Mouse (Mus musculus): Measurements from ENCODE around the gene Popdc2.

Gene Popdc2

DNA sequence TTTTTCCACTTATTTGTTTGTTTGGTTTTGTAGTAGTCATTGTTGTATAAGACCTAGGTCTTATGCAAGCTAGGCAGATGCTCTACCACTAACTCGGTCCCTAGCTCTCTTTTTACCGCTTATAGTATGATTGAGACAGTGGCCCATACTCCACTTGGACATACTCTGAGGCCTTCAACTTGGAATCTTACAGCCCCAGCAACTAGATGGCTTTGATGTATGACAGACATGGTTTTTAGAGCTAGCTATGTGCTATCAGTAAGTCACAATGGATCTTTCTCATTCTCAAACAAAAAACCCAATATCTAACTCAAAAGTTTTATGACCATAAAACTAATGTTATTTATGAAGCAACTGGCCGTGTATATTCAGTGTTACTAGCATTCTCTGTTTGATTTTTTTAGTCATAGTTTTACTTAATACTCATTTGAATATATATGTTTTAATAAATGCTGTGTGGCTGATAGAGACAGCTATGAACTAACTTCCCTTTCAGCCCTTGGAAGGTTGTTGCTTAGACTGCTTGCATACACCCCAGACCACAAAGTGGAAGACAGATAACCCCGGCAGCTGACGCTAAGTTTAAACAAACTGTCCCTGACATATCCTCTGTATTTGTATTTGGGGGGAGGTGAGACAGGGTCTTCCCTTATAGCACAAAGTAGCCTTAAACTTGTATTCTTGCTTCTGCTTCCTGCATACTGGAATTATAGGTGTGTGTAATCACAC is 7.7 kb upstream of the Popdc2 start:
- no peak for DNase-seq (ENCODE audit: low read depth in 1 of 2, low spot score in 2 of 2)

DNA sequence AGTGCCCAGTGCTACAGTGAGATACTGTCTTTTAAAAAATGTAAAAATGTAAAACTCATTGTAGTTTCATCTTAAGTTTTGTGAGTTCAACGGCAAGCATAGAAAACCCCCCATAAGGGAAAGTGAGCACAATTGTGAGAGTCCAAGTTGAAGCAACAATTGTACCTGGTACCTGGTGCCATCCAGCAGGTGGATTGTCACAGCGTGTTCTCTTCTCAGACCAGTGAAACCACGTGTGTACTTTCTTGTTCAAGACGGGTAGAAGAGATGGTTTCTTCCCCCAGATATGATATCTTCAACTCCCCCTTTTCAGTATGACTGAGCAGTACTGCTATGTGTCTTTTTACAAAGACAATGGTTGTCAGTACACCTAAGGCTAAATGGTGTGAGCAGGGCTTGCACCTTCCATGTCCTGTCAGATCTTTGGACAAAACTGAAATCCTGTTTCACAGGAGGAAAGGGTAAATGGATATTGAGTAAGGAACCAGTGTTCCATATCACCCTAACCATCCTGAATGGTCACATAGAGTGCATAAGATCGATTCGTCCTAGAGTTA is 3.7 kb upstream of the Popdc2 start:
- DNase-seq (ENCODE audit: low read depth in 1 of 2, low spot score in 2 of 2), result no peak

- DNase-seq (ENCODE audit: low read depth in 1 of 2, low spot score in 2 of 2), result no peak
Measured at GRCm38 (mm10) chr16:38359241-38359640, 2.8 kb upstream of the Popdc2 start.

DNA sequence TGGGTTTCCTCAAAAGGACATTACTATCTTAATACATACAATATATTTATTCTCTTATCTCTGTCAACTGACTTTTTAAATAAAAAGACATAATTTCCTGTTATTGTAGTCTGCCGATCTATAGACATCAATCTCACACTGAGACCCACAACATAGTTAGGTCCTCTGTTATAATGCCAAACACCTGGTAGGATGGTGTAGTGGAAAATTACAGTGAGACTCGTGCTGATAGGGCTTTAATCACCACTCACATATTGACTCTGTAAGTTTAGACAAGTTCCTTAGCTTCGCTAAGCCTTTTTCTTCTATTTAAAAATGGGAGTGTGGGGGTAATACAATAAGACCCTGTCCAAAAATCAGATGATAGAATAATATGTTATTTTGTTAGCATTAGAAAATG is 2.2 kb upstream of the Popdc2 start:
- DNase-seq (ENCODE audit: low read depth in 1 of 2, low spot score in 2 of 2), result no peak

GRCm38 (mm10) chr16:38360317-38360716 is 1.7 kb upstream of the Popdc2 start:
- DNase-seq (ENCODE audit: low read depth in 1 of 2, low spot score in 2 of 2), result no peak

DNA sequence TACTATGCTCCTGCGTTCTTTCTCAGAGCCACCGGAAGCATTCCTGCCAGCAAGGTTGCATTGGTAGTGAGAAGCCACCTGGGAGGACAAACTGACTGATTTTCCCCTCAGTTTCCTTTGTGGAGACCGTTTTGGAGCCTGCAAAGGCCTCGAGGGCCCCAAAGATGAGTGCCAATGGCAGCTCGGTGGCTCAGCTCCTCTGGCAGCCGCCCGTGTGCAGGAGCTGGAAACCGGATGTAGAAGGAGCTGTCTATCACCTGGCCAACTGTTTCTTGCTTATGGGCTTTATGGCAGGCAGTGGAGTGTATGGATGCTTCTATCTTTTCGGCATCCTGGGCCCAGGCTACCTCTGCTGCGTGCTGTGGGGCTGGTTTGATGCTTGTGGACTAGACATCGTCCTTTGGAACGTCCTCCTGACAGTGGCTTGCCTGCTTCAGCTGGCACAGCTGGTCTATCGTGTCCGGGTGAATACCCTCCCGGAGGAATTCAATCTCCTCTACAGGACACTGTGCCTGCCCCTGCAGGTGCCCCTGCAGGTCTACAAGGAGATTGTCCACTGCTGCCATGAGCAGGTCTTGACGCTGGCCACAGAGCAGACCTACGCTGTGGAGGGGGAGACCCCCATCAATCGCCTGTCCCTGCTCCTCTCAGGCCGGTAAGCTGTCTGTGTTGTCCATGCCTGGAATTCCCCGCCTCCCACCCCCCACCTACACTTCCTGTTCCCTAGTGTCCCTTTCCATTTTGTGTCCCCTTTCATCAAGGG is 665 bp downstream of the Popdc2 start:
- no peak for DNase-seq (ENCODE audit: low read depth in 1 of 2, low spot score in 2 of 2)

DNA sequence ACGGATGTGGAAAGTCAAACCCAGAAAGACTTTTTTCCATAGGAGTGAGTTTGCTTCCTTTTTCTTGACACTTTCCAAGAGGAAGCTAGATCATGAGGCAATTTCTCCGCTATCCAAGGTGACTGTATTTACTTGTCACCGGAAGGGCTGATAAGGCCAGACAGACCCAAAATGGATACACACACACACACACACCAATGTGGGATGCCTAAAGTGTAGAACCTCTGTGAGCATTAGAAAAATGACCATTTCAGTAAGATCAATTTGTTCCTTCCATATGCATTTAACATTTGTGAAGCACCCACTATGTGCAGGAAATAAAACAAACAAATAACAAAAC is 1.2 kb downstream of the Popdc2 start:
- DNase-seq (ENCODE audit: low read depth in 1 of 2, low spot score in 2 of 2), result no peak

DNA sequence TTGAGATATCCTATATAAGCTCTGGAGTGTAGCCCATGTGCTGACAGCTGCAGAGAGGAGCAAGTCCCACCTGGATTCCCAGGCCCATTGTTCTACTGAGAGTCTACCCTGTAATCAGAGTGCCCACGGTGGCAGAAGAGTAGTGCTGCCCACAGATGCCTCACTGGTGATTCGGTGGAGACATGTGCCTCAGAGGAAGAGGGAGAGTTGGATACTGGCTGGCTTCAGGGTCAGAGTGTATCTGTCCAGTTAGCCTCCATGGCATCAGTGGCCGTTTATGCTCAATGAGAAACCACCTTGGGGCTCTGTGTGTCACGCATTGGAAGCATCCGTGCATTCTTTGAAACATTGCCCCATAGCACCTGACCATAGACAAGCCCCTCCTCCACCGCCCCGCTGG is 1.6 kb downstream of the Popdc2 start:
- DNase-seq (ENCODE audit: low read depth in 1 of 2, low spot score in 2 of 2), result no peak

- DNase-seq (ENCODE audit: low read depth in 1 of 2, low spot score in 2 of 2), result no peak
Measured at GRCm38 (mm10) chr16:38365390-38365789, 3.4 kb downstream of the Popdc2 start.

DNA sequence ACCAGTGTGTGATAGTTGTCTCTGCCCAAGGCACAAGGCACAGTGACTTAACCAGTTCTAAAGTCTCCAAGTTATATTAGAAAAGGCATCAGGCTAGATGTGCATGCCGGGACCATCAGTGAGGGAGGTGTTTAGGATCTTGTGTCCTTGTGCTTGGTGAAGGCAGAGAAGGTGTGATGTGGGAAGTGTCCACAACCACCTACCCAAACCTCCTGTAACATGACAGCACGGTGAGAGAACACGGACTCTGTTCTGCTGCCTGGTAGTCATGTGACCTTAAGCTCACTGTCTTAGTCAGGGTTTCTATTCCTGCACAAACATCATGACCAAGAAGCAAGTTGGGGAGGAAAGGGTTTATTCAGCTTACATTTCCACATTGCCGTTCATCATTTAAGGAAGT is 4.2 kb downstream of the Popdc2 start:
- DNase-seq (ENCODE audit: low read depth in 1 of 2, low spot score in 2 of 2), result no peak

- no peak for DNase-seq (ENCODE audit: low read depth in 1 of 2, low spot score in 2 of 2)
Measured at GRCm38 (mm10) chr16:38368336-38368735, 6.3 kb downstream of the Popdc2 start.

GRCm38 (mm10) chr16:38369000-38369399 is 7.0 kb downstream of the Popdc2 start:
- no peak for DNase-seq (ENCODE audit: low read depth in 1 of 2, low spot score in 2 of 2)

- no peak for DNase-seq (ENCODE audit: low read depth in 1 of 2, low spot score in 2 of 2)
Measured at GRCm38 (mm10) chr16:38369431-38369830, 7.4 kb downstream of the Popdc2 start.

- no peak for DNase-seq (ENCODE audit: low read depth in 1 of 2, low spot score in 2 of 2)
Measured at GRCm38 (mm10) chr16:38369992-38370484, 8.0 kb downstream of the Popdc2 start.

DNA sequence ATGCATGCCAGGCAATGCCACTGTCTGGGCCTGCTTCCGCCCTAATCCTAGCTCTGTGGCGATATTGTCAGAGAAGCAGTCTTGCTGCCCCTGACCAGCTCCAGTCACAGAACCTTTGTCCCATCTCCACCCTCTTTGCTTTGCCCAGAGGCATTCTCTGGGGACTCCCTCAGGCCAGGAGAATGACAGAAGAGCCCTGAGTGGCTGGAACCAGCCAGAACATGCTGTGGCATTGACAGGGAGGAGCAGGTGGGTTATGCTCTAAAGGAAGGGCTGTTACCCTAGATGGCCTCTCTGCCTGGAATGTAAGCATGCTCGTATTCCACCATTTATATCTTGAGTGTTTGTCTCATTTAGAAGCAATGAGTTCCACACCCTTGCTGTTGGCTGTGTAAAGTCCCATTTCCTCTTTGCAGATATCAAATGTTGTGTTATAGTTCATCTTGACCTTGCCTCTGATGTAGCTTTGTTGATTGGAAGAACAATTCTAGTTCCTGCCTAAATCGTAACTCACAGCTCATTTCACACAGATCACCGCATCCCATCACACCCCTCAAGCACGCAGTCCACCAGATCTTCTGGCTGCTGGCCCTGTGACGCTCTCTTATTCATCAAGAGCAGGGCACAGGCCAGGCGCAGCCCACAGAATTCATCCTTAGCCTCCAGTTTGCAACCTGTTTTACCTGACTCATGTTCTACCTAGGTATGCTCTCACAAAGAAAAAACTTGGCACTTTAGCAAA is 8.8 kb downstream of the Popdc2 start:
- no peak for DNase-seq (ENCODE audit: low read depth in 1 of 2, low spot score in 2 of 2)

DNA sequence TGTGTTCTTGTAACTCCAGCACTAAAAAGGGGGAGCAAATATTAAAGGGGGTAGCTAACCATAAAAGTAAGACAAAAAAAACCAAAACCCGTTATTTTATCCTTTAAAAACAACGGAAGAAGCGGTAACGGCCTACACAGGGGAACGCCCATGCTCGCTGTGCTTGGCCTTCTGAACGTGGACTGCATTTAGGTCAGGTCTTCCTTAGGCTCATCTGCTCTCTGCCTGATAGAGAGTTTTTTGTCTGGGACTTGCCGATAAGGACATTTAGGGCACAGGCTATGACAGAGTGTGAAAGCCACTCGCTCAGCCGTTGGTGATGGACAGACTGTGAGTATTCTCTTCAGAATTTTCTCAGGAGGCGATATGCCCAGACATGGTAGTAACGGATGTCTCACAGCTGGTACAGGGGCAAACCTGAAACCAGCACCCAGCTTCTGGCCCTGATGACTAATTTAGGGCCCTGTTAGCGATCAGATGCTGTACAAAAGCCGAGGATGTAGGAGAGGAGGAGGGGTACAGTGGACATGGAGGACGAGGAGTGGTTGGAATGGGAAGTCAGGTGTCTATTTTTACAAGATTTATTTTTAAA is 9.8 kb downstream of the Popdc2 start:
- DNase-seq (ENCODE audit: low read depth in 1 of 2, low spot score in 2 of 2), result no peak

DNA sequence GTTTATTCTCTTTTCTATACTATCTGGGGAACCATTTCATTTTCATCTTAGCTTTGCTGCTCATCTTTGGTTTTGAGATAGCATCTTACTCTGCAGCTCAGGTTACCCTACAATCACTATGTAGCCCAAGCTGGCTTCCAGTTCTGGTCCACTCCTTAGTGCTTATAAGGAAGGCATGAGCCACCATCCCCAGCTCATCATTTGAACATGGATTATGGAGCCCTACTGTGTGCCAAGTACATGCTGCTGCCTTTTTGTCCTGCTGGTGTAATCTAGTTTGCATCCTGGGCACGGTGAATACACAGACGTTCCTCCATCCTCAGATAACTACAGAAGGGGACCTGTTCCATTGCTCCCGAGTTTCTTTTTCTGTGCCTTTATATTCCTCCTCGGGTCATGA is 10.9 kb downstream of the Popdc2 start:
- DNase-seq (ENCODE audit: low read depth in 1 of 2, low spot score in 2 of 2), result no peak

GRCm38 (mm10) chr16:38373439-38373838 is 11.4 kb downstream of the Popdc2 start:
- DNase-seq (ENCODE audit: low read depth in 1 of 2, low spot score in 2 of 2), result no peak

DNA sequence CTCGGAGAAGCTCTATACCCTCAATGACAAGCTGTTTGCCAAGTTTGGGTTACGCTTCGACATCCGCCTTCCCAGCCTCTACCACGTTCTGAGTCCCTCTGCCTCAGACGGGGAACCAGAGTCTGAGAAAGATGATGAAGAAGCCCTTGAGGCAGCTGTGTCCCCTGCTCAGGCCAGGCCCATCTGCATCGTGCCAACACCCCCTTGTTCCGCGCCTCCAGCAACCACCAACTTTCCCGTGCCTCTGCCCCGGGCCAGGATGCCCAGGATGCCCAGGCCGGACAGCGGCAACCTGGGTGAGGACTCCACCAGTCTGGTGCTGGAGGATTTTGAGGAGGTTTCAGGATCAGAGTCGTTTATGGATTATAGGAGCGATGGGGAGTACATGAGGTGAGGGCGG is 11.9 kb downstream of the Popdc2 start:
- DNase-seq (ENCODE audit: low read depth in 1 of 2, low spot score in 2 of 2), result no peak

- no peak for DNase-seq (ENCODE audit: low read depth in 1 of 2, low spot score in 2 of 2)
Measured at GRCm38 (mm10) chr16:38374379-38375140, 12.6 kb downstream of the Popdc2 start.

DNA sequence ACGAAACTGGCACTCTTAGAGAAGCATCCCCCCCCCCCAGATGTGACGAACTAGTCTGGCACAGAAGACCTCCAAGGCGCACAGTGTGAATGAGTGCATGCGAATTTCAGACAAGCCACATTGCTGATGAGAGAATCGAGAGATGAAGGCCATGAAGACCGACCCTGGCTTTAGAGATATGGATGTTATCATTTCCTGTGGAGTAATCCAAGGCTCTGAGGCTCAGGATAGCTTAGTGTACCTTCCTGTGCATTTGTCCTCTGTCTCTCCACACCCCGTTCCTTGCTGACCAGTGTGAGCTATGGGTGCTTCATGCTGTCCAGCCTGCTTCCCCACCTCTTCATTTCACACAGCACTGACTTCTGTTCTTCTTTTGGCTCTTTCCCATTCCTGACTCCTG is 13.2 kb downstream of the Popdc2 start:
- no peak for DNase-seq (ENCODE audit: low read depth in 1 of 2, low spot score in 2 of 2)
